Mouse (Mus musculus): ENCODE data around the gene Ftl1.

- TF ChIP-seq GATA1 (IDR thresholded peaks at IDR 0.05; ENCODE audit: borderline replicate concordance, low read length) (no peak), FLI1 (IDR thresholded peaks at IDR 0.05; ENCODE audit: low read length) (no peak)
Observed at GRCm38 (mm10) chr7:45467090-45467670, 7.5 kb upstream of the Ftl1 start.
